Mouse (Mus musculus): Measurements from ENCODE around the gene BC005537. TPM values are rescaled to one million over a fixed set of nuclear protein-coding genes. Genes with fewer than 3 reads are reported as not detected.
"Not testable (repeated sequence)": the region's sequence is repeated elsewhere in the genome, so short reads cannot be mapped to it uniquely, and the experiment has no call there.

BC005537 gene
- polyA plus RNA-seq, 1 experiment from 2014 or later, result 24.0 TPM

DNA sequence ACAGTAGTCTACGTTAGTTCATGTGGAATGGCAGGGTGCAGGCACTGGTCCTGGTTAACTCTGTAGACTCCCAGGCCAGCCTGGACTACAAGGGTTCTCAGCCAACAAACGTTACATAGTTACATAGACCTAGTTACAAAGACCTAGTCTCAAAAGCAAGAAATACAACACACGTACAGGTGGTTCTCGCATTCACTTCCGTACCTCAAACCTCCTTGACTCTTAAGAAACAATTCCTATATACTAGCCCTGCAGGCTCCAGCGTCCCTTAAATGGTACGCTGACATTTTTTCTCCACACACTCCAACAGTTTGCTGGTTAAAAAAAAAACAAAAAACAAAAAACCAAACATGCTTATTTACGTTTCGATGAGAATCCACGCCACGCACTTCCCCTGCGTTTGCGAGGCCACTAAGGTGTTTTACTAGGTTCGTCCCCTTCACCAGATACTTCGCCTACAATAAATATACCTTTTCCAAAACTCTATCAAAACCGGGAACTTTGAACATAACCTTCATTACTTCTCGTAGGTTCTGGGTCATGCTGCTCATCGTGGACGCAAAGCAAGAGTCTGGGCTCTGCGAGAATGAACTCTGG lies 29.4 kb downstream of the BC005537 start:
- Histone ChIP-seq H3K27me3 (no peaks in the 10 kb centered on the region), H3K4me2 (replicated peaks) (peak overlapping the region; percentile 71), H3K27ac (peak overlapping the region; percentile 25; the same call in 1 of the 2 replicates), H3K4me3 (replicated peaks) (peak overlapping the region; percentile 89), H3K4me1 (replicated peaks) (peaks cover 35% of the 10 kb centered on the region), H3K9ac (replicated peaks) (peak overlapping the region; percentile 91), H3K36me3 (no peaks in the 10 kb centered on the region), H3K9me3 (no peaks in the 10 kb centered on the region)
- no peak for ATAC-seq
- 4% methylated on average over 20 of the region's 20 CpGs for WGBS

DNA sequence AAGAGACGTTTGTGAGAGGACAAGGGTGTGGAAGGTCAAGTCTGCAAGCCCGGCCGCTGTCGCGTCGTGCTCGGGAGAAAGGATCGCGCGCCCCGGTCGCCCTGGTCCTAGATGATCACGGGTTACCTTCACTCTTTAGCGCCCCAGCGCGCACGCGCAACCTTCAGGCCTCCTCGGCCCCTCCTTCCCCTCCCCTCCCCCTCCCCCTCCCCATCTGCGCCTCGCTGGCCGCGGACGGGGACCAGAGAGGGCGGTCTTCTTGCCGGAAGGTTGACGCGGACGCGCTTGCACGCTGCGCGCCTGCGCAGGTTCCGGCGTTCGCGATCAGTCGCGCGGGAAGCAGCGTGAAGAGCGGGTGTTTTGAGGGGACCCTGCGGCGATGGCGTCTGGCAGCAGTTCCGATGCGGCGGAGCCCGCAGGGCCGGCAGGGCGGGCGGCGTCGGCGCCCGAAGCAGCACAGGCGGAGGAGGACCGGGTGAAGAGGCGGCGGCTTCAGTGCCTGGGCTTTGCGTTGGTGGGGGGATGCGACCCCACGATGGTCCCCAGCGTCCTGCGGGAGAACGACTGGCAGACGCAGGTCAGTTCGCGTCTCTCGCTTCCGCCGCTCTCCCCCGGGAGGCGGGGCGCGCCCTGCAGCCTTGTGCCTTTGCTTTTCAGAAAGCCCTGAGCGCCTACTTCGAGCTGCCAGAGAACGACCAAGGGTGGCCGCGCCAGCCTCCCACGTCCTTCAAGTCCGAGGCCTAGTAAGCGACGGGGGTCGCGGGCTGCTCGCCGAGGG lies 30.1 kb downstream of the BC005537 start, which contains the start of the genes Acot13 and Tdp2:
TSS of gene Acot13 (minus strand) at position 188 of the 778 bp plus-strand sequence.
TSS of gene Tdp2 (plus strand) at position 327 of the 778 bp plus-strand sequence.
- Histone ChIP-seq H3K27me3 (no peaks in the 10 kb centered on the region), H3K9ac (replicated peaks) (peak within 1 kb of the TSS; percentile 91), H3K36me3 (no peaks in the 10 kb centered on the region), H3K4me3 (replicated peaks) (peak within 1 kb of the TSS; percentile 89), H3K9me3 (no peaks in the 10 kb centered on the region), H3K4me2 (replicated peaks) (peak within 1 kb of the TSS; percentile 71), H3K4me1 (replicated peaks) (peaks cover 35% of the 10 kb centered on the region), H3K27ac (peak within 1 kb of the TSS; percentile 92)
- peak; percentile 98 for ATAC-seq
- WGBS, result under 1% methylated on average over 78 of the region's 90 CpGs

DNA sequence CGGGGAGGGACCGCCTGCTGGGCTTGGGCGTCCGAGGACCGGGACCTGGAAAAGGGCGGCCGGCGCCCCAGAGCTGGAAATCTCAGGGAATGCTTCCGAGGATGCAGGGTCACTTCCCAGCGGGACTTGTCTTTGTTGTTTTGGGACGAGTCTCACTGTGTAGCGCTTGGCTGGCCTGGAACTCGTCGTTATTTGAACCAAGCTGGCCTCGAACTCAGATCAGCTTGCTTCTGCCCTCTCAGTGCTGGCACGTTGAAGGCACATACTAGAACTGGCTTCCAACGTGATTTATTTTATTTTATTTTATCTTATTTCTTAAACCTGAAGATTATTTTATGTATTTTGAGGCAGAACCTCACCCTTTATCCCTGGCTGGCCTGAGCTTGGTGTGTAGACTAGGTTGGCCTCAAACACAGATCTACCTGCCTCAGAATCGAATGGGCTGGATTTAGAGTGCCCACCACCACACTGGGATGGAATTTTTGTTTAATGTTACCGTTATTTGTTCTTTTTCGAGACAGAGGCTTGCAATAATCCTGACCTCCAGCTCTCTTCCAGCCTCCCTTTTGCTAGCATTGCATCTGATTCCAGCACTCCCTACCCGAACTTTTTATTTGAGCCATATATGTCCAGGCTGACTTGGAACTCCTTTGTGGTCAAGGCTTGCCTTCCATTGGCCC lies 30.8 kb downstream of the BC005537 start:
- H3K36me3 ChIP-seq, result 0 out of 2 replicates have a peak, but pooled peaks cover 2% of the 10 kb centered on the region
- 5% methylated on average over 21 of the region's 21 CpGs for WGBS
- H3K4me2 ChIP-seq (replicated peaks), result peak overlapping the region; percentile 71
- no peaks in the 10 kb centered on the region for H3K27me3 ChIP-seq
- H3K9ac ChIP-seq (replicated peaks), result peak overlapping the region; percentile 91
- peak overlapping the region; percentile 89 for H3K4me3 ChIP-seq (replicated peaks)
- peak; percentile 25; the same call in 1 of the 2 replicates for ATAC-seq
- H3K27ac ChIP-seq, result peak overlapping the region; percentile 92
- no peaks in the 10 kb centered on the region for H3K9me3 ChIP-seq
- peaks cover 35% of the 10 kb centered on the region for H3K4me1 ChIP-seq (replicated peaks)

DNA sequence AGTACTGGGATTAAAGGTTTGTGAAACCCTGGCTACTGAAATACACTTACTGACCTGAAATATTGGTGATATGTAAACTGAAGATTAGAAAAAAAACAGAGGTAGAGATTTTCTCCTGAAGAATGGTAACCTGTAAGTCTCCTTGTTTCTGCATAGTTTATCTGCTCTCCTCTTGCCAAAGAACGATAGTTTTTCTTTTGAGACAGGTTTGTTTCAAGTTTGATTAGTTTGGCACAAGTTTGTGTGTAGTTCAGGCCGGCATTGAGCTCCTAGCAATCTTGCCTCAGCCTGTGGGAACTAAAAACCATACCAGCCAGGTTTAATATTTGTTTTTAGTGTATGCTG lies 31.3 kb downstream of the BC005537 start:
- peak overlapping the region; percentile 89 for H3K4me3 ChIP-seq (replicated peaks)
- H3K9ac ChIP-seq (replicated peaks), result peak overlapping the region; percentile 91
- no peak overlapping the region for H3K27ac ChIP-seq
- H3K9me3 ChIP-seq, result no peaks in the 10 kb centered on the region
- H3K4me2 ChIP-seq (replicated peaks), result peak overlapping the region; percentile 71
- peaks cover 35% of the 10 kb centered on the region for H3K4me1 ChIP-seq (replicated peaks)
- H3K27me3 ChIP-seq, result no peaks in the 10 kb centered on the region
- 0 out of 2 replicates have a peak, but pooled peaks cover 4% of the 10 kb centered on the region for H3K36me3 ChIP-seq
- WGBS, result 68% methylated on average over 2 of the region's 2 CpGs
- ATAC-seq, result no peak

DNA sequence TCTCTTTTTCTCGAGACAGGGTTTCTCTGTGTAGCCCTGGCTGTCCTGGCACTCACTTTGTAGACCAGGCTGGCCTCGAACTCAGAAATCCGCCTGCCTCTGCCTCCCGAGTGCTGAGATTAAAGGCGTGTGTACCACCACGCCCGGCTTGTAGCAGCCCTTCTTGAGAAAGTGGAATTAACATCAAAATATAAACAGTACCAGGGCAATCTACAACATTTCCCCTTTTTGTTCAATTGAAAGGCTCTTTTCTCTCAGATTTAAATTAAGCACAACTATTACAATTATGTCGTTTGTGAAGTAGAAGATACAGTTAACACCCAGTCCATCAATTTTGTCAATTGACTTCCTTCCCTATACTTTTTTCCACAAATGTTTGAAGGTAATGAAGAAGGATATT lies 36.3 kb downstream of the BC005537 start:
- H3K9me3 ChIP-seq; H3K4me3 ChIP-seq (replicated peaks); H3K27me3 ChIP-seq; ATAC-seq; H3K27ac ChIP-seq; H3K9ac ChIP-seq (replicated peaks); H3K4me2 ChIP-seq (replicated peaks): not testable (repeated sequence)
- Histone ChIP-seq H3K4me1 (replicated peaks) (peaks cover 22% of the 10 kb centered on the region), H3K36me3 (peaks cover 16% of the 10 kb centered on the region)
- 91% methylated on average over 8 of the region's 8 CpGs for WGBS

DNA sequence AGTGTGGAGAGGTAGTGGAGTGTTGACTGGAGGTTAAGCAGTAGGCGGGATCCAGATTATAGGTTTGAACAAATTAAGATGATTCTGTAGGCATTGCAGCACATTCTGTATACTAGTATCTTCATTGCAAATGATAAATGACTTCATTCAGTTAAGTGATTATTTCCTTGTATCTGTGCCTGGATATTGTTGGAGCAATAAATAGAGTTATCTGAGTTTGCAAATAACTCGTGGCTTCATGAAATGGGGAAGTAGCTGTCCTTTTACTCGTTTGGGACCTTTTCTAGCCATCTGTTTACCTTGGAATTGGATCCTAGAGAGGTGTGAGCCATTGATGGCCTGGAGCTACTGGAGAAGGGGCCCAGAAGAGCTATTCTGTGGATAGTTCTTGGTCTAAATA lies 38.4 kb downstream of the BC005537 start:
- no peaks in the 10 kb centered on the region for H3K27me3 ChIP-seq
- 86% methylated on average over 3 of the region's 3 CpGs for WGBS
- ATAC-seq, result no peak

DNA sequence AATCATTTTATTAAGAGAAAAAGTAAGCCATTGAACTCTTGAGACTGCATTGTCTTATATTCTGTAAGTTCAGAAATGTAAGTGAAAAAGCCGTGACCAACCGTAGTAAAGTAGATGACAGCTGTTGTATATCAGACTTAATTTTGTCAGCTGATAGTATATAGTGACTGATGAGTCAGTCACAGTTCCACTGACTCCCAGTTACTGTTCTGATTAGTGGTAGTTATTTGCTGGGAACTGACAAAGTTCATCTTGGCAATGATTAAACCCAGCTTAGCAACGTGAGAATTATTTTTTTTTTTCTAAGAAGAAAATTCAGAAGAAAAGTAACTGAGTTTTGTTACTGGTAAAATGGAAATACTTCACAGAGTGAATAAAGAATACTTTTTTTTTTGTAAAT lies 40.2 kb downstream of the BC005537 start:
- H3K4me2 ChIP-seq (replicated peaks), result no peak overlapping the region
- H3K9me3 ChIP-seq, result no peaks in the 10 kb centered on the region
- WGBS, result 97% methylated on average over 3 of the region's 3 CpGs
- H3K4me3 ChIP-seq (replicated peaks), result no peak overlapping the region
- peaks cover 18% of the 10 kb centered on the region for H3K4me1 ChIP-seq (replicated peaks)
- H3K27ac ChIP-seq, result no peak overlapping the region
- H3K27me3 ChIP-seq, result no peaks in the 10 kb centered on the region
- H3K36me3 ChIP-seq, result peaks cover 16% of the 10 kb centered on the region
- no peak overlapping the region for H3K9ac ChIP-seq (replicated peaks)
- ATAC-seq, result no peak

More for the DNA sequence above, 38.4 kb downstream of the BC005537 start:
- H3K4me3 ChIP-seq (replicated peaks), result no peak overlapping the region
- H3K9ac ChIP-seq (replicated peaks), result no peak overlapping the region
- H3K9me3 ChIP-seq, result no peaks in the 10 kb centered on the region
- H3K36me3 ChIP-seq, result peaks cover 16% of the 10 kb centered on the region
- no peak overlapping the region for H3K27ac ChIP-seq
- no peak overlapping the region for H3K4me2 ChIP-seq (replicated peaks)
- peaks cover 8% of the 10 kb centered on the region for H3K4me1 ChIP-seq (replicated peaks)

DNA sequence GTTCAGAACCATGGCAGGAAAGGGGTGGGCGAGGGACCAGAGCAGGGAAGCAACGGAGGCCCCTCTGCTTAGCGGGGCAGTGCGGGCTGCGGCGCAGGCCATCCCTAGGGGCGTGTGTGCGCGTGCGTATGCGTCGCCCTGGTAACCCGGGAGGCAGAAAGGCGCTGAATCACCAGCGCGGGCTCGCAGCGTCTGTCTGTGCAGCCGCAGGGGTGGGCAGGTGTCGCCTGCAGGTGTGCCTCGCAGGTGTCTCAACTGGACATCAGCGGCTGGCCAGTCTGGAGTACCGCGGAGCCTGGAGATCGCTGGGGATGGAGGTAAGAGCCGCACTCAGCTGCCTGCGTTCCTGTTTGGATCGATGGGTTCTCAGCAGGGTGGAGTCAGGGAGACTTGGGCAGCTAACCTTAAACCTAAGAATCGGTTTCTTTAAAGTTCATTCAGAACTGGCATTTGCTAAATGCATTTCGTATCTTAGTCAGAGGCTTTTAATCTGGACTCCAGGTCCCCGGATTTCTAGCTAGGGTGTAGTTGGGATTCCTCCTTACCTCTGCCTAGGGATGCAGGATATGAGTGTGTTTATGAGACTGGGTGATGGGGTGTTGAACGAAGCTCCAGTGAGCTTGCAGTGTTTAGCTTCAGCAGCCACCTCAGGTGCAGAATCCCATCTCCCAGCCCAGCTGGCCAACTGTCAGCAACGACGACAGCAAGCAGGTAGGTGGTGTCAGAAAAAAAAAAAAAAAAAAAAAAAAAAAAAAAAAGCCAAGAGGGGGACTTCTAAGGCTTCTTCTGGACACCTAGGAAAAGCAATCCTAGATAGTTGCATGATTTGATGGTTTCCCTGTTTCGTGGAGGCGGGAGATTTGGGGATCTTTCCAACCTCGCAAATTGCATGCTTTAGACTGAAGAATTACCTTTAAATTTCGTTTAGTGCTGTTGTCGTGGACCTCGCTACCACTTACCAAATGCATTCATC lies 43.8 kb downstream of the BC005537 start, which contains the start of gene D130043K22Rik:
TSS of gene D130043K22Rik (plus strand) at position 153 of the 973 bp plus-strand sequence.
- Histone ChIP-seq H3K27me3 (no peaks in the 10 kb centered on the region), H3K4me2 (replicated peaks) (peak within 1 kb of the TSS; percentile 86), H3K36me3 (peaks cover 5% of the 10 kb centered on the region; the same call in 1 of the 2 replicates), H3K4me3 (replicated peaks) (peak within 1 kb of the TSS; percentile 59), H3K27ac (peak within 1 kb of the TSS; percentile 44; the same call in 1 of the 2 replicates), H3K9ac (replicated peaks) (peak within 1 kb of the TSS; percentile 67), H3K4me1 (replicated peaks) (peaks cover 18% of the 10 kb centered on the region), H3K9me3 (no peaks in the 10 kb centered on the region)
- ATAC-seq, result peak; percentile 98
- WGBS, result 9% methylated on average over 40 of the region's 40 CpGs

DNA sequence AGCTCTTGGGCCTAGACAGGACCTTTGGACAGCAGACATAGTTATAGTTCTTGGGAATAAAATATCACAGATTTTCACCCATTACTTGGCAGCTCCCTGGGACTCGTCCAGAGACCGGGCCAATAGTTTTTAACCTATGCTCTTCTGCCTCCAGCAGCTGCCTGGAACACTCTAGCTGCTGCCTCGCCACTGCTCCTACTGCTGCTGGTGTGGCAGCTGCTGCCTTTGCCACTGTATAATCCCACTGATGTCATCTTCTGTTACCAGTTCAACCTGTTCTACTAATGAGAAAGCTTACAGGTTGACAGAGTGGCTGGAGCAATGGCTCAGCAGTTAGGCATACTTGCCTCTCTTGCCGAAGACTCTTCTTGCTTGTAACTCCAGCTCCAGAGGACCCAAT lies 47.9 kb downstream of the BC005537 start:
- Histone ChIP-seq H3K4me3 (replicated peaks) (no peak overlapping the region), H3K9me3 (no peaks in the 10 kb centered on the region), H3K27ac (no peak overlapping the region), H3K4me2 (replicated peaks) (no peak overlapping the region), H3K9ac (replicated peaks) (no peak overlapping the region), H3K27me3 (no peaks in the 10 kb centered on the region), H3K36me3 (no peaks in the 10 kb centered on the region), H3K4me1 (replicated peaks) (peaks cover 18% of the 10 kb centered on the region)
- 90% methylated on average over 4 of the region's 4 CpGs for WGBS
- no peak for ATAC-seq

DNA sequence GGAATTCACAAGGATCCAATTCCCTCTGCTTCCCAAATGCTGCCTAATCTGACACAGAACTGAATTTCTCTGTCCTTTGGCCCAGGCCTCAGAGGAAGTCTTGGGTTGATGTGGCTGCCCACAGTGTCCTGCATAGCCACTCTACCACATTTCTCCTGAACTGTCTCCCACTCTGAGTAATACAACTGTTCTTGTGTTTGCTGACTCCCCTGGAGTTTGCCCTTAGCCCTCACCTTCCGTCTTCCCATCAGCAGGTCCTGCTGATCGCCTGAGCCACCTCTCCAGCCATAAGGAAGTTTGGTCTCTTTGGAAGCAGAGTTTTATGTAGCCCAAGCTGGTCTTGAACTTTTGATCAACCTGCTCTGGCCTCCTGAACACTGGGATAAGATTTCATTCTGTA lies 50.5 kb downstream of the BC005537 start:
- Histone ChIP-seq H3K4me3 (replicated peaks) (no peak overlapping the region), H3K4me1 (replicated peaks) (no peaks in the 10 kb centered on the region), H3K27ac (no peak overlapping the region), H3K9ac (replicated peaks) (no peak overlapping the region), H3K9me3 (no peaks in the 10 kb centered on the region), H3K4me2 (replicated peaks) (no peak overlapping the region), H3K36me3 (no peaks in the 10 kb centered on the region), H3K27me3 (no peaks in the 10 kb centered on the region)
- ATAC-seq, result no peak
- 91% methylated on average over 2 of the region's 2 CpGs for WGBS

DNA sequence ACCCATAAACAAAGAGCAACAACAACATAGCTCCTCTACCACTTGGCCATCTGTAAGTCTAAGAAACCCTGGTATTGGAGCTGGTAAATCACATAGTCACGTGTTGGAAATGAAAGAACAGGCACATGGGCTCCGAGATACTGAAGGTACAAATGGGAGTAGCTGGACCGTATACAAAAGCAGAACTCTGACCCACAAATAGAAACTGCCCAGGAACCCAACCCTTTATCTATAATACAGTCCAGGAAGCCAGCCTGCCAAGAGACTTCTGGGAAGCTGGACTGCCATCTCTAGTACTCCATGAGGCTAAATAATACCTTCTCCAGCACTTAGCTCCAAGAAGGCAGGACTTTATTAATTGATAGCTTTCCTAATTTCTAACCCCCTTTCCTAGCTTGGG lies 51.1 kb downstream of the BC005537 start:
- no peaks in the 10 kb centered on the region for H3K27me3 ChIP-seq
- 79% methylated on average over 3 of the region's 3 CpGs for WGBS
- no peak overlapping the region for H3K4me3 ChIP-seq (replicated peaks)
- 0 out of 2 replicates have a peak, but pooled peaks cover 2% of the 10 kb centered on the region for H3K36me3 ChIP-seq
- no peaks in the 10 kb centered on the region for H3K9me3 ChIP-seq
- H3K4me1 ChIP-seq (replicated peaks), result no peaks in the 10 kb centered on the region
- H3K9ac ChIP-seq (replicated peaks), result no peak overlapping the region
- ATAC-seq, result no peak
- H3K27ac ChIP-seq, result no peak overlapping the region
- H3K4me2 ChIP-seq (replicated peaks), result no peak overlapping the region

All from midbrain, embryonic 13.5 days (tissue).